In the genomic region with DNA sequence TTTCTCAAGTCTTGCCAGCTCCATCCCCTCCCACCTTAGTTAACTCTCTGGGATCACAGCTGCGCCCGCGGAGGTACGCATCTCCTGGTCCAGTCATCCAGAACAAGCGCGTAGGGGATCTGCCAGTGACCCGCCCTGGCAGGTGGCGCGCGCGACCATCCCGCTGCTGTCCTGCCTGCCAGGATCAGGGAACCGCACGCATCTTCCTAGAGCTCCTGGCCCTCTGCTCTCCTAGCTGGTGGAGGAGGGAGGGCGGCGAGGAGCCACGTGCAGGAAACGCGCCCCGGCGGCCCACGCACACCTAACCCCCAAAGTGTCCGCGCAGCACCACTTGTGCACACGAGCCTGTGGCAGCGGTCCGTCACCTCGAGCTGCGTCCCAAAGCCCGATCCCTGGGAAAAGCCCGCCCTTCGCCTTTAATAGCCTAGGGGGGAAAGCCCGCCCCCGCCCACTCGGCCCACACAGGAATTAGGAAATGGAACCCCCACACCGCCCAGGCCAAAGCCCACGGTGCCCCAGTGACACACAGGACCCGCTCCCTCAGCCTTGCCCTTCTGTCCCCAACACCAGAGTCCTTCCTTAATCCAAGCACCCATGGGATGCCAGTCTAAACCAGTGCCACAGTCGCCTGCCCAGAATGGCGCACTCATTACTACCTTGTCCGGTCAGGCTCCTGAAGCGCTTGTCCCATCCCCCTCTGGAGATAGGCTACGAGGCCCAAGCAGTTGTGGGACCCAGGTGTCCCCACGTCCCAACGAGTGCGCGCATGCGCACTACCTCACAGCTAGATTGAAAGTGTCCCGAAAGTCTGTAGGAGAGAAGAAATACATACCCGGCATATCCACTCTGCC, we compare ENCODE assay signal across 9 mouse cellular contexts. TPM values are rescaled to one million over a fixed set of nuclear protein-coding genes. Genes with fewer than 3 reads are reported as not detected.
A peak's percentile ranks its signal among the peaks of the same experiment; 100 is the strongest.
DNase-seq lines count a peak whose midpoint lies in the region; ATAC-seq and TF ChIP-seq lines count a peak whose summit lies in the region.
"Had no signal": no experiment of that assay in that cellular context is flagged by ENCODE, and none has a peak within 500 bp of the region (broad histone marks: within the 10 kb centered on the region; RNA-seq: fewer than 3 reads in every experiment).

No protein-coding gene starts in this region.

- no peaks in the 10 kb centered on the region for H3K9me3 ChIP-seq in liver, embryonic 12.5 days (replicated peaks)

- whole genome bisulfite sequencing in liver, embryonic 12.5 days (ENCODE audit: insufficient replicate concordance), result 4% methylated on average over 47 of the region's 50 CpGs

- no peak for ATAC-seq in liver, embryonic 12.5 days

- no peak overlapping the region for H3K27ac ChIP-seq in gastrocnemius, adult 2 months
- no peak overlapping the region for H3K27ac ChIP-seq in embryonic fibroblast, embryonic 13.5 days (ENCODE audit: insufficient read depth, low read length)
- no peak overlapping the region for H3K27ac ChIP-seq in liver, embryonic 12.5 days

- no peak for TF ChIP-seq CTCF in gastrocnemius, adult 2 months (IDR thresholded peaks at IDR 0.05)
- TF ChIP-seq CTCF in embryonic fibroblast, embryonic 13.5 days (IDR thresholded peaks at IDR 0.05; ENCODE audit: borderline replicate concordance, insufficient read depth, low read length), result no peak

- no peak for DNase-seq in gastrocnemius, adult 2 months
- DNase-seq in gastrocnemius, postnatal 14 days, result no peak
- peak; percentile 84 for DNase-seq in induced T-regulatory cell, adult 2 months (ENCODE audit: low read depth)
- DNase-seq in natural killer cell, adult 2 months (ENCODE audit: low spot score in 2 of 2), result peak; percentile 33 to 39
- DNase-seq in thymus, postnatal 25 days, result peak; percentile 68
- no peak for DNase-seq in gastrocnemius, postnatal 10 days

- intact Hi-C loops in gastrocnemius, adult 2 months (cut with DNase I), result no loop called here
- intact Hi-C loops in gastrocnemius, postnatal 14 days (cut with DNase I; ENCODE audit: low total_unique reads), result no loop called here

- H3K4me1 ChIP-seq in embryonic fibroblast, embryonic 13.5 days (ENCODE audit: control insufficient read depth, insufficient read depth, low read length), result no peaks in the 10 kb centered on the region
- H3K4me1 ChIP-seq in liver, embryonic 12.5 days, result no peaks in the 10 kb centered on the region

- H3K9ac ChIP-seq in liver, embryonic 12.5 days, result no peak overlapping the region

- H3K4me3 ChIP-seq in gastrocnemius, adult 2 months, result peak overlapping the region; percentile 61
- H3K4me3 ChIP-seq in embryonic fibroblast, embryonic 13.5 days (ENCODE audit: insufficient read depth, low read length), result peak overlapping the region; percentile 39
- H3K4me3 ChIP-seq in liver, embryonic 12.5 days, result peak overlapping the region; percentile 41

- H3K27me3 ChIP-seq in liver, embryonic 12.5 days (replicated peaks), result peaks cover 44% of the 10 kb centered on the region

- no peaks in the 10 kb centered on the region for H3K36me3 ChIP-seq in liver, embryonic 12.5 days

- H3K4me2 ChIP-seq in liver, embryonic 12.5 days, result peak overlapping the region; percentile 65

- TF ChIP-seq POLR2A in embryonic fibroblast, embryonic 13.5 days (IDR thresholded peaks at IDR 0.05; ENCODE audit: low read depth, low read length), result no peak

RNA-seq across cellular contexts. Expression of a gene that starts 46.6 kb away (rescaled TPM):
- total RNA-seq in gastrocnemius, adult 2 months (2021), result under 1 TPM; 0.14 to 0.26 TPM
- under 1 TPM; 0.23 to 0.24 TPM for total RNA-seq in gastrocnemius, postnatal 14 days (2021)
- polyA plus RNA-seq in embryonic fibroblast, embryonic 13.5 days (2011; ENCODE audit: insufficient read length, low read depth, missing spikeins), result not detected in 2 replicates
- polyA plus RNA-seq in liver, embryonic 12.5 days (2016; fragmentation: Nextera tagmentation; extraction: Ambion mirVana), result 0.11 and 0.18 TPM in 2 replicates
- under 1 TPM; 0.23 to 0.40 TPM for total RNA-seq in gastrocnemius, postnatal 10 days (2021)
- polyA plus RNA-seq: large intestine, adult 2 months had no signal

Comparison
In these comparisons a context has a peak if more than half of its experiments do, and no peak if none do; other contexts are left out.
1. DNase-seq: peak in induced T-regulatory cell, adult 2 months (single experiment), natural killer cell, adult 2 months (2 of 2) and thymus, postnatal 25 days (single experiment); none in gastrocnemius, adult 2 months (single experiment), gastrocnemius, postnatal 14 days (single experiment) and gastrocnemius, postnatal 10 days (single experiment).
2. Peak in every context shown above with its lines, with median percentiles within 50 percentile points of each other: H3K4me3 ChIP-seq.